Mouse (Mus musculus): ENCODE results near the gene Itga9. TPM values are rescaled to one million over a fixed set of nuclear protein-coding genes. Genes with fewer than 3 reads are reported as not detected.

Gene Itga9
- total and polyA plus RNA-seq, 2 experiments from 2014 or later = 10.7 to 61.5 TPM

DNA sequence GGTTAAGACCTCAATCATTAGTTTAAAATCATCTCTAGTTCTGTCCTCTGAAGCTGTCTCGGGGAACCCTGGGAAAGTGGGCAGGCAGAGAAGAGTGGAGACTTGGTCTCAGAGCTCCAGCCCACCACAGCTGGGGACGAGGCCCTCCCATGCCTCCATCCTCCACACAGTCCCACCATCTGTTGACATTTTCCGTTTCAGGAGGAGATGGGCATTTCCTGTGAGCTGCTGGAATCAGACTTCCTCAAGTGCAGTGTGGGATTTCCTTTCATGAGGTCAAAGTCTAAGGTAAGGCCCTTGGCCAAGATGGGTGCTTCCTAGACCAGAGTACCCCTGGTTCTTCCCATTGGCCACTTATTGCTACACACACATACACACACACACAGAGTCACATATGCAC lies 226.0 kb downstream of the Itga9 start:
- TF ChIP-seq EP300 (IDR thresholded peaks at IDR 0.05; ENCODE audit: low read depth) (no peak), CTCF (IDR thresholded peaks at IDR 0.05; ENCODE audit: low read depth) (no peak)
- H3K4me1 ChIP-seq (ENCODE audit: control insufficient read depth, insufficient read depth) = peaks cover 19% of the 10 kb centered on the region
- H3K4me3 ChIP-seq (ENCODE audit: low read depth, low read length) = no peak overlapping the region
- H3K27me3 ChIP-seq (ENCODE audit: control insufficient read depth, insufficient read depth, low read length) = no peaks in the 10 kb centered on the region
- no peak overlapping the region for H3K9ac ChIP-seq (replicated peaks; ENCODE audit: low read depth, low read length)
- no peak overlapping the region for H3K4me2 ChIP-seq (ENCODE audit: low read depth, low read length)
- H3K36me3 ChIP-seq (replicated peaks; ENCODE audit: control insufficient read depth, insufficient read depth, low read length) = peaks cover 13% of the 10 kb centered on the region; the same call in 1 of the 2 replicates
- no peak overlapping the region for H3K27ac ChIP-seq (ENCODE audit: low read depth)
- H3K9me3 ChIP-seq (replicated peaks; ENCODE audit: control insufficient read depth, low read length) = no peaks in the 10 kb centered on the region
- no peak for ATAC-seq (ENCODE audit: insufficient read depth, low read depth)
- DNase-seq (ENCODE audit: low spot score) = no peak
- WGBS = 70% methylated on average over 3 of the region's 3 CpGs

DNA sequence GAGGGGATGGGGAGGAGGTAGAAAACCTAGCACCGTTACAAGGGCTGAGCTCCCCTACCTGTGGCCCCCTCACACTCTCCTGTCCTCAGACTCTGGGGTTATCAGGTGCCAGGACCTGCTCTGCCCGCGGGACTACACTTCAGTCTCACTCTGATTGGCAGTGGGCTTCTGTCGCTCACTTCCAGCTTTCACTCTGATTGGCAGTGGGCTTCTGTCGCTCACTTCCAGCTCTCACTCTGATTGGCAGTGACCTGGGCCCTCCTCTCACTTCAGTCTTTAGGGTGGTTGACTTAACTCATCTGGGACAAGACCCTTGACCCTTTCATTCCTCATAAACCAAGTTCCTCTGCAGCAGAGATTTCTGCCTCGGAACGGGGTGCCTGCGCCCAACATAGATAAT lies 226.9 kb downstream of the Itga9 start:
- DNase-seq (ENCODE audit: low spot score) = no peak

DNA sequence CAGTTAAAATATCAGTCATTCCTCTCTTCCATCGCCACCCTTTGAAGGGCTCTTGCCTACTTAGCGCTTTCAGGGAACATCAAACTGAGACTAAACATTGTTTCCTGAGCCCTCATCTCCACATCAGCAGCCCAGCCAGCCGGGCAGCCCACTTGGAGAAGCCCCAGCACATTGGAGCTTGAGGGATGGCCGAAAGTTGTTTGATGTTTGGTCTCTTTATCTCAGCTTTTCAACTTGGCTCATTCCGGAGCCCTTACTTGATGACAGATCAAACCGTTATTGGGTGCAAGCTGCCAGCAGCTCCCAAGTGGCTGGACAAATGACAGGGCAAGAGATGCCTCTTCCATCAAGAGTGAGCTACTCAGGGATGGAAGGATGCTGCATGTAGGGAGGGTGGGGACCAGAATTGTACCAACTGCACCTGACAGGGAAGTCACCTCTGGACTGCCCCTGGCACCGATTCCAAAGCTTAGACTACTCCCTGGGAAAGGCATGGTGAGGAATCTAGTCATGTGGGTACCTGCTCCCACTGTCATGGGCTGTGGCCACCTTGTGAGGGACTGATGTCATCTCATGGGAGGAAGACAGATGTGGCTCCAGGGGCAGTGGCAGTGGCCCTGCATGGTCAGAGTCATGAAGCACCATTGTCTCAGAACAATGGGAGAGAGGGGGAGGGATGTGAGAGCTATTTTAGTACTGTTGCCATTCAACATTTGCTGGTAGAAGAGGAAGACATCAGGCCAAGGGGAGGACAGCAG lies 232.6 kb downstream of the Itga9 start:
- Histone ChIP-seq H3K9ac (replicated peaks; ENCODE audit: low read depth, low read length) (no peak overlapping the region), H3K27me3 (ENCODE audit: control insufficient read depth, insufficient read depth, low read length) (no peaks in the 10 kb centered on the region), H3K36me3 (replicated peaks; ENCODE audit: control insufficient read depth, insufficient read depth, low read length) (peaks cover 25% of the 10 kb centered on the region; the same call in 1 of the 2 replicates), H3K4me3 (ENCODE audit: low read depth, low read length) (no peak overlapping the region), H3K27ac (ENCODE audit: low read depth) (no peak overlapping the region), H3K4me2 (ENCODE audit: low read depth, low read length) (no peak overlapping the region), H3K9me3 (replicated peaks; ENCODE audit: control insufficient read depth, low read length) (no peaks in the 10 kb centered on the region), H3K4me1 (ENCODE audit: control insufficient read depth, insufficient read depth) (no peaks in the 10 kb centered on the region; the same call in 1 of the 2 replicates)
- DNase-seq (ENCODE audit: low spot score) = no peak
- WGBS = 23% methylated on average over 7 of the region's 7 CpGs
- ATAC-seq (ENCODE audit: insufficient read depth, low read depth) = peak; percentile 33
- TF ChIP-seq CTCF (IDR thresholded peaks at IDR 0.05; ENCODE audit: low read depth) (no peak), EP300 (IDR thresholded peaks at IDR 0.05; ENCODE audit: low read depth) (no peak; the same call in 1 of the 2 replicates)

More for the DNA sequence above, 226.9 kb downstream of the Itga9 start:
- H3K36me3 ChIP-seq (replicated peaks; ENCODE audit: control insufficient read depth, insufficient read depth, low read length) = peaks cover 12% of the 10 kb centered on the region; the same call in 1 of the 2 replicates
- no peak overlapping the region for H3K9ac ChIP-seq (replicated peaks; ENCODE audit: low read depth, low read length)
- 72% methylated on average over 8 of the region's 8 CpGs for WGBS
- no peak overlapping the region for H3K27ac ChIP-seq (ENCODE audit: low read depth)
- no peak overlapping the region for H3K4me2 ChIP-seq (ENCODE audit: low read depth, low read length)
- H3K27me3 ChIP-seq (ENCODE audit: control insufficient read depth, insufficient read depth, low read length) = no peaks in the 10 kb centered on the region
- peaks cover 19% of the 10 kb centered on the region for H3K4me1 ChIP-seq (ENCODE audit: control insufficient read depth, insufficient read depth)
- no peak overlapping the region for H3K4me3 ChIP-seq (ENCODE audit: low read depth, low read length)
- no peak for ATAC-seq (ENCODE audit: insufficient read depth, low read depth)
- H3K9me3 ChIP-seq (replicated peaks; ENCODE audit: control insufficient read depth, low read length) = no peaks in the 10 kb centered on the region
- TF ChIP-seq CTCF (IDR thresholded peaks at IDR 0.05; ENCODE audit: low read depth) = no peak
- TF ChIP-seq EP300 (IDR thresholded peaks at IDR 0.05; ENCODE audit: low read depth) = no peak

DNA sequence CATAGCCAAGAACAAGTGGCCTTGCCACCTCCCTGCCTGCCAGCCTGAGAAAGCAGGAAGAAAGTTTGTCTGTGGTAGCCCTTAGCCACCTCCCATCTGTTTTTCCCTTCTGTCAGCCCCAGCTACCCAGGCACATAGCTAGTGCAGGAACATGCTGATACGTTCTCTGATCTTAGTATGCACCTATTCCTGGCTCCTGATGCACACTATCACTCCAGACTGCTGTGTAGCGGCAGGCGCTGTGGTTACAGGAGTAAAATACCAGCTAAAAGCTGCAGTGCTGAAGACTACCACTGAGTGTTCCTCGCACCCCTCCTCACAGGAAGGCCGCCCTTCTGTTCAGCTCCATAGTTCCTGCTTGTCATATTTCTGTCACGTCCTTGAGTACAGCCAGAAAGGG lies 234.8 kb downstream of the Itga9 start:
- Histone ChIP-seq H3K4me1 (ENCODE audit: control insufficient read depth, insufficient read depth) (no peaks in the 10 kb centered on the region; the same call in 1 of the 2 replicates), H3K27ac (ENCODE audit: low read depth) (no peak overlapping the region), H3K27me3 (ENCODE audit: control insufficient read depth, insufficient read depth, low read length) (no peaks in the 10 kb centered on the region), H3K9ac (replicated peaks; ENCODE audit: low read depth, low read length) (no peak overlapping the region), H3K4me2 (ENCODE audit: low read depth, low read length) (no peak overlapping the region), H3K9me3 (replicated peaks; ENCODE audit: control insufficient read depth, low read length) (no peaks in the 10 kb centered on the region), H3K36me3 (replicated peaks; ENCODE audit: control insufficient read depth, insufficient read depth, low read length) (peaks cover 21% of the 10 kb centered on the region; the same call in 1 of the 2 replicates), H3K4me3 (ENCODE audit: low read depth, low read length) (no peak overlapping the region)
- TF ChIP-seq EP300 (IDR thresholded peaks at IDR 0.05; ENCODE audit: low read depth) (no peak), CTCF (IDR thresholded peaks at IDR 0.05; ENCODE audit: low read depth) (no peak)
- 66% methylated on average over 6 of the region's 6 CpGs for WGBS
- no peak for DNase-seq (ENCODE audit: low spot score)
- peak; percentile 39; the same call in 1 of the 2 replicates for ATAC-seq (ENCODE audit: insufficient read depth, low read depth)

DNA sequence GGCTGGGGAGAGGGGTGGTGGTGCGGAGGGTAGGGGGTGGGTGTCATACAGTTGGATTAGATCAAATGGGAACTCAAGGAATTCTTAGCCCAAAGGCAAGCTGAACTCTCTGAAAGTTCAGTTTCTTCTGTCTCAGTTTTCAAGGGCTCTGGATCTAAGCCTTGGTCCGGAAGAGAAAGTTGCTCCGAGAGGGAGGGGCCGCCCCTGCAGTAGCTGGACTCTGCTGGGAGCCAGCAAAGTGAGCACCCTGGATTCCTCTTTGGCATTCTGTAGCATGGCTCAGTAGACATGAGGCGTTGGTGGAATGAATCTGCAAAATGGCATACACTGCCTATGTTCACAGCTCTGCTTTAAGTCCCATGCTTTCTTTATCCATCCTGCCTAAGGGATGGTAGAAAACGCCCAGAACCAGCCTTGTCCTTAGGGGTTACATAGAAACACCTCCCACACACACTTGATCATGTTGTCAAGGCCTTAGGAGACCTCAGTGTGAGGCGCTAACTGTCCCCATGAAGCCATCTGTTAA lies 235.5 kb downstream of the Itga9 start:
- no peaks in the 10 kb centered on the region; the same call in 1 of the 2 replicates for H3K4me1 ChIP-seq (ENCODE audit: control insufficient read depth, insufficient read depth)
- peaks cover 21% of the 10 kb centered on the region; the same call in 1 of the 2 replicates for H3K36me3 ChIP-seq (replicated peaks; ENCODE audit: control insufficient read depth, insufficient read depth, low read length)
- H3K9me3 ChIP-seq (replicated peaks; ENCODE audit: control insufficient read depth, low read length) = no peaks in the 10 kb centered on the region
- 85% methylated on average over 7 of the region's 7 CpGs for WGBS
- no peaks in the 10 kb centered on the region for H3K27me3 ChIP-seq (ENCODE audit: control insufficient read depth, insufficient read depth, low read length)
- no peak overlapping the region for H3K27ac ChIP-seq (ENCODE audit: low read depth)
- DNase-seq (ENCODE audit: low spot score) (no peak), ATAC-seq (ENCODE audit: insufficient read depth, low read depth) (no peak)
- no peak overlapping the region for H3K4me2 ChIP-seq (ENCODE audit: low read depth, low read length)
- no peak overlapping the region for H3K4me3 ChIP-seq (ENCODE audit: low read depth, low read length)
- TF ChIP-seq EP300 (IDR thresholded peaks at IDR 0.05; ENCODE audit: low read depth) = no peak
- TF ChIP-seq CTCF (IDR thresholded peaks at IDR 0.05; ENCODE audit: low read depth) = no peak
- no peak overlapping the region for H3K9ac ChIP-seq (replicated peaks; ENCODE audit: low read depth, low read length)

All from heart, postnatal 0 days (tissue).